Mouse (Mus musculus): ENCODE results near the gene Wdr53. TPM values are rescaled to one million over a fixed set of nuclear protein-coding genes. Genes with fewer than 3 reads are reported as not detected.
"Not testable (repeated sequence)": the region's sequence is repeated elsewhere in the genome, so short reads cannot be mapped to it uniquely, and the experiment has no call there.

The Wdr53 gene
- polyA plus RNA-seq, 1 experiment = 15.9 TPM

GRCm38 (mm10) chr16:32214804-32215576, 32.0 kb upstream of the Wdr53 start:
- H3K4me1 ChIP-seq (ENCODE audit: control insufficient read depth, insufficient read depth, low read length) = no peaks in the 10 kb centered on the region
- H3K9me3 ChIP-seq (replicated peaks; ENCODE audit: control insufficient read depth, insufficient read depth, low read length, poor library complexity, severe bottlenecking) = no peaks in the 10 kb centered on the region; the same call in 1 of the 2 replicates
- H3K4me3 ChIP-seq (ENCODE audit: low read depth, low read length) = no peak overlapping the region
- H3K36me3 ChIP-seq (ENCODE audit: control insufficient read depth, insufficient read depth, low read length, poor library complexity, severe bottlenecking) = no peaks in the 10 kb centered on the region
- H3K9ac ChIP-seq (ENCODE audit: low read depth, poor library complexity, severe bottlenecking) = no peak overlapping the region
- TF ChIP-seq EP300 (IDR thresholded peaks at IDR 0.05; ENCODE audit: insufficient read depth, low read depth, low read length) (no peak), POLR2A (IDR thresholded peaks at IDR 0.05; ENCODE audit: insufficient read depth, low read length) (no peak), CTCF (IDR thresholded peaks at IDR 0.05; ENCODE audit: low read depth, low read length) (no peak)
- H3K27me3 ChIP-seq (ENCODE audit: control insufficient read depth, insufficient read depth, low read length, poor library complexity, severe bottlenecking) = no peaks in the 10 kb centered on the region
- H3K27ac ChIP-seq (ENCODE audit: insufficient read depth, low read length) = no peak overlapping the region

GRCm38 (mm10) chr16:32221803-32222202, 25.2 kb upstream of the Wdr53 start:
- Histone ChIP-seq H3K36me3 (ENCODE audit: control insufficient read depth, insufficient read depth, low read length, poor library complexity, severe bottlenecking) (no peaks in the 10 kb centered on the region), H3K27me3 (ENCODE audit: control insufficient read depth, insufficient read depth, low read length, poor library complexity, severe bottlenecking) (no peaks in the 10 kb centered on the region), H3K4me1 (ENCODE audit: control insufficient read depth, insufficient read depth, low read length) (no peaks in the 10 kb centered on the region), H3K9ac (ENCODE audit: low read depth, poor library complexity, severe bottlenecking) (no peak overlapping the region), H3K9me3 (replicated peaks; ENCODE audit: control insufficient read depth, insufficient read depth, low read length, poor library complexity, severe bottlenecking) (no peaks in the 10 kb centered on the region), H3K4me3 (ENCODE audit: low read depth, low read length) (no peak overlapping the region), H3K27ac (ENCODE audit: insufficient read depth, low read length) (no peak overlapping the region)
- TF ChIP-seq EP300 (IDR thresholded peaks at IDR 0.05; ENCODE audit: insufficient read depth, low read depth, low read length) (no peak), POLR2A (IDR thresholded peaks at IDR 0.05; ENCODE audit: insufficient read depth, low read length) (no peak), CTCF (IDR thresholded peaks at IDR 0.05; ENCODE audit: low read depth, low read length) (no peak)

- no peak overlapping the region for H3K9ac ChIP-seq (ENCODE audit: low read depth, poor library complexity, severe bottlenecking)
- no peaks in the 10 kb centered on the region for H3K4me1 ChIP-seq (ENCODE audit: control insufficient read depth, insufficient read depth, low read length)
- no peaks in the 10 kb centered on the region for H3K27me3 ChIP-seq (ENCODE audit: control insufficient read depth, insufficient read depth, low read length, poor library complexity, severe bottlenecking)
- TF ChIP-seq POLR2A (IDR thresholded peaks at IDR 0.05; ENCODE audit: insufficient read depth, low read length) (no peak), EP300 (IDR thresholded peaks at IDR 0.05; ENCODE audit: insufficient read depth, low read depth, low read length) (no peak), CTCF (IDR thresholded peaks at IDR 0.05; ENCODE audit: low read depth, low read length) (no peak)
- H3K27ac ChIP-seq (ENCODE audit: insufficient read depth, low read length) = no peak overlapping the region
- no peaks in the 10 kb centered on the region for H3K36me3 ChIP-seq (ENCODE audit: control insufficient read depth, insufficient read depth, low read length, poor library complexity, severe bottlenecking)
- no peaks in the 10 kb centered on the region for H3K9me3 ChIP-seq (replicated peaks; ENCODE audit: control insufficient read depth, insufficient read depth, low read length, poor library complexity, severe bottlenecking)
- no peak overlapping the region for H3K4me3 ChIP-seq (ENCODE audit: low read depth, low read length)
Observed at GRCm38 (mm10) chr16:32222399-32222798, 24.6 kb upstream of the Wdr53 start.

- H3K27ac ChIP-seq (ENCODE audit: insufficient read depth, low read length); H3K4me1 ChIP-seq (ENCODE audit: control insufficient read depth, insufficient read depth, low read length); H3K27me3 ChIP-seq (ENCODE audit: control insufficient read depth, insufficient read depth, low read length, poor library complexity, severe bottlenecking); H3K9me3 ChIP-seq (replicated peaks; ENCODE audit: control insufficient read depth, insufficient read depth, low read length, poor library complexity, severe bottlenecking); H3K9ac ChIP-seq (ENCODE audit: low read depth, poor library complexity, severe bottlenecking); H3K4me3 ChIP-seq (ENCODE audit: low read depth, low read length): not testable (repeated sequence)
- H3K36me3 ChIP-seq (ENCODE audit: control insufficient read depth, insufficient read depth, low read length, poor library complexity, severe bottlenecking) = peaks cover 14% of the 10 kb centered on the region
Observed at GRCm38 (mm10) chr16:32232050-32232449, 15.0 kb upstream of the Wdr53 start.

GRCm38 (mm10) chr16:32237930-32238680, 8.9 kb upstream of the Wdr53 start:
- no peak overlapping the region for H3K27ac ChIP-seq (ENCODE audit: insufficient read depth, low read length)
- H3K27me3 ChIP-seq (ENCODE audit: control insufficient read depth, insufficient read depth, low read length, poor library complexity, severe bottlenecking) = no peaks in the 10 kb centered on the region
- no peaks in the 10 kb centered on the region for H3K9me3 ChIP-seq (replicated peaks; ENCODE audit: control insufficient read depth, insufficient read depth, low read length, poor library complexity, severe bottlenecking)
- TF ChIP-seq POLR2A (IDR thresholded peaks at IDR 0.05; ENCODE audit: insufficient read depth, low read length) (no peak), CTCF (IDR thresholded peaks at IDR 0.05; ENCODE audit: low read depth, low read length) (no peak), EP300 (IDR thresholded peaks at IDR 0.05; ENCODE audit: insufficient read depth, low read depth, low read length) (no peak)
- no peak overlapping the region for H3K9ac ChIP-seq (ENCODE audit: low read depth, poor library complexity, severe bottlenecking)
- H3K36me3 ChIP-seq (ENCODE audit: control insufficient read depth, insufficient read depth, low read length, poor library complexity, severe bottlenecking) = peaks cover 21% of the 10 kb centered on the region
- H3K4me3 ChIP-seq (ENCODE audit: low read depth, low read length) = no peak overlapping the region
- H3K4me1 ChIP-seq (ENCODE audit: control insufficient read depth, insufficient read depth, low read length) = no peaks in the 10 kb centered on the region

Data from ES-Bruce4 (cell line).